Mouse (Mus musculus) CH12.LX (cell line): ENCODE measurements around the gene Fbrsl1. TPM values are rescaled to one million over a fixed set of nuclear protein-coding genes. Genes with fewer than 3 reads are reported as not detected.

Experiments used
- DNase-seq: peaks from one replicate; pipeline ENCODE4 v3.0.0-alpha.2; 2013; ENCODE audit errors: extremely low read depth
- H3K27ac ChIP-seq: 2 replicates; pipeline ENCODE4 v1.5.1; 2012; ENCODE audit warnings: low read depth, mild to moderate bottlenecking, control low read depth, moderate library complexity; ENCODE audit not compliant: insufficient read depth
- H3K27me3 ChIP-seq: replicated peaks from 2 replicates; pipeline ENCODE3; 2012; ENCODE audit warnings: inconsistent platforms
- H3K36me3 ChIP-seq, 2 experiments: replicated peaks in 1 of 2; 2 replicates each; pipeline versions ENCODE3 to v1.6.1; 2012; ENCODE audit warnings: inconsistent platforms in 1 of 2, low read length in 1 of 2, mild to moderate bottlenecking in 1 of 2, mixed read lengths in 1 of 2, moderate library complexity in 1 of 2; ENCODE audit not compliant: control insufficient read depth in 1 of 2, insufficient read depth in 1 of 2
- H3K4me1 ChIP-seq, 2 experiments: 2 replicates each; pipeline ENCODE4 v1.6.1; 2012; ENCODE audit warnings: inconsistent platforms in 1 of 2, moderate library complexity in 1 of 2; ENCODE audit not compliant: insufficient read depth in 2 of 2, control insufficient read depth in 1 of 2
- H3K4me2 ChIP-seq: 2 replicates; pipeline ENCODE4 v1.6.1; 2012; ENCODE audit warnings: low read depth, mild to moderate bottlenecking, control low read depth; ENCODE audit not compliant: poor library complexity, insufficient read depth, severe bottlenecking
- H3K4me3 ChIP-seq, 3 experiments: fragments of 150-350 bp in 1 of 3; sonication (generic) in 1 of 3; replicated peaks in 1 of 3; 2 replicates each; pipeline versions ENCODE3 to v1.5.1; 2011 to 2012; ENCODE audit warnings: low read depth in 2 of 3, low read length in 2 of 3, mild to moderate bottlenecking in 2 of 3, moderate library complexity in 2 of 3, control low read depth in 1 of 3, improper control_type of control experiment in 1 of 3, inconsistent platforms in 1 of 3, mixed read lengths in 1 of 3; ENCODE audit not compliant: poor library complexity in 1 of 3
- H3K79me2 ChIP-seq: replicated peaks from 2 replicates; pipeline ENCODE4 v1.6.1; 2012; ENCODE audit warnings: mild to moderate bottlenecking, moderate library complexity; ENCODE audit not compliant: control insufficient read depth, poor library complexity, insufficient read depth, severe bottlenecking; ENCODE audit errors: extremely low read depth
- H3K9ac ChIP-seq: 2 replicates; pipeline ENCODE4 v1.6.1; 2012; ENCODE audit warnings: low read depth, mild to moderate bottlenecking, control low read depth, moderate library complexity; ENCODE audit not compliant: insufficient read depth
- H3K9me3 ChIP-seq: replicated peaks from 2 replicates; pipeline ENCODE3; 2012; ENCODE audit warnings: low read length, inconsistent platforms, mixed read lengths
- BHLHE40 ChIP-seq: IDR thresholded peaks from 2 replicates; pipeline ENCODE4 v1.6.1; 2011; ENCODE audit warnings: mild to moderate bottlenecking, low read depth, low read length, improper control_type of control experiment
- CTCF ChIP-seq, 2 experiments: IDR thresholded peaks in 1 of 2; conservative IDR thresholded peaks in 1 of 2; 2 replicates each; pipeline ENCODE4 v1.5.1; 2011 to 2012; ENCODE audit warnings: low read depth in 2 of 2, low read length in 2 of 2, improper control_type of control experiment in 1 of 2, inconsistent platforms in 1 of 2, mild to moderate bottlenecking in 1 of 2, moderate library complexity in 1 of 2
- E2F4 ChIP-seq: IDR thresholded peaks from 2 replicates; pipeline ENCODE4 v1.6.1; 2011; ENCODE audit warnings: low read depth, low read length, improper control_type of control experiment; ENCODE audit not compliant: insufficient replicate concordance
- EP300 ChIP-seq: IDR thresholded peaks from 2 replicates; pipeline ENCODE4 v1.6.1; 2011; ENCODE audit warnings: low read length, improper control_type of control experiment
- ETS1 ChIP-seq: conservative IDR thresholded peaks from 2 replicates; pipeline ENCODE4 v1.6.1; 2012; ENCODE audit warnings: low read depth, mild to moderate bottlenecking, inconsistent platforms, low read length, improper control_type of control experiment, moderate library complexity
- IRF4 ChIP-seq: IDR thresholded peaks from 2 replicates; pipeline ENCODE4 v1.6.1; 2014; ENCODE audit warnings: low read depth, mild to moderate bottlenecking, inconsistent platforms, low read length, improper control_type of control experiment
- JUND ChIP-seq: conservative IDR thresholded peaks from 2 replicates; pipeline ENCODE4 v1.6.1; 2011; ENCODE audit warnings: low read depth, low read length, improper control_type of control experiment
- MAFK ChIP-seq: IDR thresholded peaks from 2 replicates; pipeline ENCODE4 v1.6.1; 2011; ENCODE audit warnings: low read length, improper control_type of control experiment; ENCODE audit not compliant: insufficient replicate concordance
- MEF2A ChIP-seq: IDR thresholded peaks from 2 replicates; pipeline ENCODE4 v1.6.1; 2014; ENCODE audit warnings: low read depth, mild to moderate bottlenecking, inconsistent platforms, low read length, improper control_type of control experiment, borderline replicate concordance
- SIN3A ChIP-seq: IDR thresholded peaks from 2 replicates; pipeline ENCODE4 v1.6.1; 2012; ENCODE audit warnings: low read length, improper control_type of control experiment, inconsistent platforms
- ZC3H11A ChIP-seq: IDR thresholded peaks from 2 replicates; pipeline ENCODE4 v1.6.1; 2012; ENCODE audit warnings: low read depth, mild to moderate bottlenecking, inconsistent platforms, low read length, improper control_type of control experiment
- ZKSCAN1 ChIP-seq: IDR thresholded peaks from 2 replicates; pipeline ENCODE4 v1.6.1; 2012; ENCODE audit warnings: low read depth, inconsistent platforms, low read length, improper control_type of control experiment, borderline replicate concordance
- ZMIZ1 ChIP-seq: IDR thresholded peaks from 2 replicates; pipeline ENCODE4 v1.6.1; 2012; ENCODE audit warnings: low read depth, mild to moderate bottlenecking, inconsistent platforms, low read length, improper control_type of control experiment
- ZNF384 ChIP-seq: IDR thresholded peaks from 2 replicates; pipeline ENCODE4 v1.6.1; 2012; ENCODE audit warnings: low read depth, low read length, improper control_type of control experiment, inconsistent platforms
- dilution Hi-C: fragments of 300-500 bp; cut with MboI; formaldehyde crosslinking; loops from 2 replicates; pipeline ENCODE4 v1.14.3; 2020; ENCODE audit warnings: low sequenced_read_pairs; ENCODE audit not compliant: extremely low pct_unique_long_range_greater_than_20kb, extremely low pct_ligation_motif_present
- in situ Hi-C: fragments of 300-500 bp; cut with MboI; formaldehyde crosslinking; loops from 3 replicates; pipeline ENCODE4 v1.14.3; 2019; ENCODE audit warnings: low sequenced_read_pairs, low pct_ligation_motif_present, low pct_unique_long_range_greater_than_20kb, mixed read lengths
- polyA plus RNA-seq: library from polyadenylated mRNA; unstranded; fragments of >175 nt; gene quantifications from 2 replicates; pipeline ENCODE4 v1.2.1, GENCODE M21; 2012; ENCODE audit warnings: low read depth; ENCODE audit not compliant: insufficient read length
- total RNA-seq, 2 experiments: library from RNA; depleted of rRNA; stranded (reverse); fragments of 300-350 nt in 1 of 2; fragments of >200 nt in 1 of 2; gene quantifications; 2 replicates each; pipeline ENCODE4 v1.2.3; 2012 to 2014

The Fbrsl1 gene
- total and polyA plus RNA-seq, 3 experiments, result 3.0 to 32.0 (median 9.8) TPM

GRCm38 (mm10) chr5:110420950-110421349 lies 27.4 kb downstream of the Fbrsl1 start:
- Histone ChIP-seq H3K79me2 (no peaks in the 10 kb centered on the region), H3K9me3 (no peaks in the 10 kb centered on the region), H3K27ac (no peak overlapping the region), H3K4me2 (no peak overlapping the region), H3K36me3 (peaks cover 7 to 44% of the 10 kb centered on the region in 2 experiments), H3K9ac (no peak overlapping the region), H3K4me1 (peaks cover 36 to 75% of the 10 kb centered on the region in 2 experiments), H3K4me3 (no peak overlapping the region), H3K27me3 (no peaks in the 10 kb centered on the region)
- TF ChIP-seq ZC3H11A (no peak), ZKSCAN1 (no peak)
- dilution Hi-C loops, result no loop called here
- no peak for DNase-seq
- in situ Hi-C loops, result no loop called here

- no peak overlapping the region for H3K9ac ChIP-seq
- no peaks in the 10 kb centered on the region for H3K9me3 ChIP-seq
- no peak overlapping the region for H3K27ac ChIP-seq
- no peak overlapping the region for H3K4me3 ChIP-seq
- TF ChIP-seq BHLHE40 (no peak), CTCF (conservative IDR thresholded peaks at IDR 0.05 in 1 of 2, IDR thresholded peaks at IDR 0.05 in 1 of 2; ENCODE audit: low read depth in 2 of 2, low read length in 2 of 2) (no peak)
- no peak overlapping the region for H3K4me2 ChIP-seq
- H3K36me3 ChIP-seq, result peaks cover 11 to 50% of the 10 kb centered on the region in 2 experiments
- no peaks in the 10 kb centered on the region for H3K79me2 ChIP-seq
- dilution Hi-C loops, result no loop called here
- H3K27me3 ChIP-seq, result no peaks in the 10 kb centered on the region
- H3K4me1 ChIP-seq, result peaks cover 33 to 67% of the 10 kb centered on the region in 2 experiments
- in situ Hi-C loops, result no loop called here
- no peak for DNase-seq
Observed at GRCm38 (mm10) chr5:110420201-110420600, 28.1 kb downstream of the Fbrsl1 start.

GRCm38 (mm10) chr5:110418523-110418911 lies 29.8 kb downstream of the Fbrsl1 start:
- no peaks in the 10 kb centered on the region for H3K79me2 ChIP-seq
- H3K4me2 ChIP-seq, result no peak overlapping the region
- no peaks in the 10 kb centered on the region for H3K27me3 ChIP-seq
- TF ChIP-seq SIN3A (no peak), EP300 (no peak), ZNF384 (no peak), MAFK (no peak), E2F4 (no peak), ZMIZ1 (no peak), MEF2A (no peak), ZKSCAN1 (no peak), ETS1 (no peak), JUND (no peak), IRF4 (no peak)
- H3K36me3 ChIP-seq, result peaks cover 11 to 61% of the 10 kb centered on the region in 2 experiments
- H3K27ac ChIP-seq, result no peak overlapping the region
- in situ Hi-C loops (no loop called here), dilution Hi-C loops (no loop called here)
- H3K4me3 ChIP-seq, result no peak overlapping the region
- peaks cover 21 to 54% of the 10 kb centered on the region in 2 experiments for H3K4me1 ChIP-seq
- H3K9me3 ChIP-seq, result no peaks in the 10 kb centered on the region
- DNase-seq, result no peak
- no peak overlapping the region for H3K9ac ChIP-seq
